Mouse (Mus musculus) lung, postnatal 0 days (tissue): Measurements from ENCODE around the gene Nrg4.

Experiments
- CTCF ChIP-seq: IDR thresholded peaks from 2 replicates; pipeline ENCODE4 v1.5.1; 2016; ENCODE audit warnings: antibody characterized with exemption, mild to moderate bottlenecking
- EP300 ChIP-seq: IDR thresholded peaks from 2 replicates; pipeline ENCODE4 v1.6.1; 2016; ENCODE audit warnings: antibody characterized with exemption, mild to moderate bottlenecking, control low read depth

DNA sequence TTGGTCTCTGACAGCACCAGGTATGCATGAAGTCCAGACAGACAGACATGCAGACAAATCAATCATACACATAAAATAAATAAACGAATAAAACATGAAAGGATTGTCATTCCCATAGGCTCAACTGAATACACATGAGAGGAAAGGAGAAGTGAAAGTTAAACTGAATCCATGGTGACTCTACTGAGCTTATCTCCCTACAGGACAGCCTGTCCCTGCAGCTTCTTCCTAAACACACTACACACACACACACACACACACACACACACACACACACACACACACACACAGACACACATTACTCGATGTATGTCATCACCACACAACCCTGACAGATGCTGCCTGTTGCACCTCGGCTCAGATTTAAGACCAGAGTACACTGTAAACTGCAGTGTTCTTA is 82.6 kb downstream of the Nrg4 start:
- TF ChIP-seq EP300 (no peak), CTCF (no peak)
